Mouse (Mus musculus) heart, postnatal 36 days (tissue): ENCODE results near the gene Mast3. TPM values are rescaled to one million over a fixed set of nuclear protein-coding genes. Genes with fewer than 3 reads are reported as not detected.

Experiments
- DNase-seq, 2 experiments: peaks; one replicate each; pipeline ENCODE4 v3.0.0; 2021 to 2022
- intact Hi-C: fragments of 180-260 bp; cut with DNase I; formaldehyde crosslinking; loops from one replicate; pipeline ENCODE4 v1.15.1; 2025
- total RNA-seq, 2 experiments: library from RNA; stranded (reverse); gene quantifications; 2 replicates each; pipeline ENCODE4 v1.2.3; 2021

Mast3 gene
- total RNA-seq, 2 experiments from 2014 or later = 6.4 to 8.9 TPM

GRCm38 (mm10) chr8:70808955-70809701, 4.3 kb upstream of the Mast3 start:
- no peak for DNase-seq
- intact Hi-C loops = no loop called here

- intact Hi-C loops = no loop called here
- no peak for DNase-seq
Measured at GRCm38 (mm10) chr8:70808239-70808638, 3.4 kb upstream of the Mast3 start, which contains the start of gene Il12rb1. TSS of gene Il12rb1 (plus strand) at chr8:70808449.

GRCm38 (mm10) chr8:70807304-70807703, 2.5 kb upstream of the Mast3 start:
- intact Hi-C loops = no loop called here
- DNase-seq = no peak

- intact Hi-C loops = no loop called here
Measured at GRCm38 (mm10) chr8:70806541-70806940, 1.7 kb upstream of the Mast3 start.

GRCm38 (mm10) chr8:70803761-70804480, 933 bp downstream of the Mast3 start:
- intact Hi-C loops = no loop called here
- DNase-seq = peak; percentile 61 to 64

More at GRCm38 (mm10) chr8:70806541-70806940, 1.7 kb upstream of the Mast3 start:
- peak in 1 of 2 experiments; percentile 44 for DNase-seq

- DNase-seq = no peak
- intact Hi-C loops = no loop called here
Measured at GRCm38 (mm10) chr8:70802786-70803510, 1.9 kb downstream of the Mast3 start.

- intact Hi-C loops = no loop called here
- DNase-seq = no peak
Measured at GRCm38 (mm10) chr8:70801830-70802229, 3.0 kb downstream of the Mast3 start.

GRCm38 (mm10) chr8:70801156-70801555, 3.7 kb downstream of the Mast3 start:
- intact Hi-C loops = no loop called here
- no peak for DNase-seq

- intact Hi-C loops = no loop called here
- no peak for DNase-seq
Measured at GRCm38 (mm10) chr8:70800648-70801047, 4.2 kb downstream of the Mast3 start.

- intact Hi-C loops = no loop called here
- peak; percentile 30 to 48 for DNase-seq
Measured at GRCm38 (mm10) chr8:70798281-70798680, 6.6 kb downstream of the Mast3 start.

GRCm38 (mm10) chr8:70797081-70798070, 7.5 kb downstream of the Mast3 start:
- intact Hi-C loops = loop anchor here (2.0 kb wide), 1 partner anchor 19 kb away; no protein-coding TSS in a partner anchor
- DNase-seq = peak; percentile 84 to 89

- DNase-seq = peak in 1 of 2 experiments; percentile 18
Measured at GRCm38 (mm10) chr8:70796403-70797080, 8.3 kb downstream of the Mast3 start.

GRCm38 (mm10) chr8:70795370-70795769, 9.5 kb downstream of the Mast3 start:
- no peak for DNase-seq
- intact Hi-C loops = no loop called here

More at GRCm38 (mm10) chr8:70796403-70797080, 8.3 kb downstream of the Mast3 start:
- intact Hi-C loops = loop anchor here (2.0 kb wide), 1 partner anchor 20 kb away; no protein-coding TSS in a partner anchor

GRCm38 (mm10) chr8:70794215-70794614, 10.6 kb downstream of the Mast3 start:
- no peak for DNase-seq
- intact Hi-C loops = no loop called here

- intact Hi-C loops = loop anchor here (2.0 kb wide), 1 partner anchor 16 kb away; the partner anchor contains the start of gene Pik3r2
- DNase-seq = peak in 1 of 2 experiments; percentile 35
Measured at GRCm38 (mm10) chr8:70792700-70793099, 12.2 kb downstream of the Mast3 start.

GRCm38 (mm10) chr8:70791975-70792691, 12.7 kb downstream of the Mast3 start:
- intact Hi-C loops = loop anchor here (2.0 kb wide), 1 partner anchor 15 kb away; the partner anchor contains the start of gene Pik3r2
- peak; percentile 99 for DNase-seq

GRCm38 (mm10) chr8:70791294-70791701, 13.6 kb downstream of the Mast3 start:
- DNase-seq = no peak
- intact Hi-C loops = no loop called here

GRCm38 (mm10) chr8:70790846-70791245, 14.0 kb downstream of the Mast3 start:
- intact Hi-C loops = no loop called here
- DNase-seq = no peak
